Mouse (Mus musculus): ENCODE measurements around the gene Cramp1l. TPM values are rescaled to one million over a fixed set of nuclear protein-coding genes. Genes with fewer than 3 reads are reported as not detected.

The Cramp1l gene
- 18.2 and 19.6 TPM in 2 replicates for polyA plus RNA-seq (2012; rRNA removed)

GRCm38 (mm10) chr17:25015655-25016291 lies at the start of gene Cramp1l, which contains the start of gene Ift140:
Gene Cramp1l (minus strand): TSS chr17:25015788.
Gene Ift140 (plus strand): TSS chr17:25016085.
- peak; percentile 85 for DNase-seq (ENCODE audit: low read depth)

GRCm38 (mm10) chr17:25065189-25065588 lies 49.6 kb upstream of the Cramp1l start:
- DNase-seq (ENCODE audit: low read depth) = no peak

DNA sequence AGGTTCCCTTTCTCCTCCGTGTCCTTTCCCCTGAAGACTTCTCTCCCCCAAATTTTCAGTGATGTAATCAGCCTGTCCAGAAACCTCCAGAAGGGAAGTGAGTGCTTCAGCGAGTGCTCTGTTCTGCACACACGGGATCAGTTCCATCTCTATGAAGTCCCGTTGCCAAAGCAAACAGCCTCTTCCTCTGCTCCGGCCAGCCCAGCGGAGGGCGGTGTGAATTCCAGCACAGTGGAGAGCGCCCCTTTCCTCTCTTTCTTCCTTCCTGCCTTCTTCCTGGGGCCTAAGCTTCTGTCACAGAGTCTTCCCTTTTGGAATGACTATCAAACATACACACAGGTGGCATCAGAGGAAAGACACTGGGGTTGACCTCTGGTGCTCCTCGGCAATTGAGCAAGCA lies 48.8 kb upstream of the Cramp1l start:
- DNase-seq (ENCODE audit: low read depth) = no peak

DNA sequence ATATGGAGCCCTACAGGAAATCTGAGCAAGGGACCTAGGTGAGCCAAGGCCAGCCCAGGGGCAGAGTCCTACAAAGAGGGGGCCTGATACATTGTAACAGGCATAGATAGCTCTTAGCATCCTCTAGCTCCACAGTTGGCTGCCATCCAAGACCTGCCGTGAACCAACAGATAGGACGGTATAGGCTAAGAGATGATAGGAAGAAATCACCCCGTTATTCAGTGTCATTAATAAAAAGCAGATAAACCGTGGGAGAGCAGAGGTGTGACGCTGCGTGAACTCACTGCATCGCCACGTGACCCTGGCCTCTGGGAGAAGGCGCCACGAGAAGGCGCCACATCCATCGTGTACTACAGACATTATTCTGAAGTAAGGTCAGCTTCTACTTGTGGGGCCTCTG lies 48.3 kb upstream of the Cramp1l start:
- no peak for DNase-seq (ENCODE audit: low read depth)

- DNase-seq (ENCODE audit: low read depth) = no peak
Observed at GRCm38 (mm10) chr17:25063261-25063660, 47.7 kb upstream of the Cramp1l start.

DNA sequence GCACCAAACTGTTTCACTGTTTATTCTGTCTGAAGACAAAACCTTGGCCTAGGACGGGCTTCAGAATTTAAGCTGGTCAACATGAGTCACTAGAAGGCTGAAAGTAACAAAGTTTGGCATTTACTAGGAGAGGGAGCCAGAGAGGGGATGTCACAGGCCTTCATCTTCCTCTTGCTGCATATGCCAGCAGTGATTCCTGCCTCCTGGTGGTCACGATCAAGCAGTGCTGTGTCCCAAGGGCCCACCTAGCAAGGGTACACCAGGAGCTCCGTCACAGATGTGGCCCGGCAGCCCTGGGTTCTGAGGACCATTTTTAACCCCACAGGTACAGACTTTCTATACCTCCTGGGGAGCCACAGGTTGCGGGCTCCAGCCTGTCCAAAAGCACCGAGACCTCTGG lies 41.5 kb upstream of the Cramp1l start:
- no peak for DNase-seq (ENCODE audit: low read depth)

DNA sequence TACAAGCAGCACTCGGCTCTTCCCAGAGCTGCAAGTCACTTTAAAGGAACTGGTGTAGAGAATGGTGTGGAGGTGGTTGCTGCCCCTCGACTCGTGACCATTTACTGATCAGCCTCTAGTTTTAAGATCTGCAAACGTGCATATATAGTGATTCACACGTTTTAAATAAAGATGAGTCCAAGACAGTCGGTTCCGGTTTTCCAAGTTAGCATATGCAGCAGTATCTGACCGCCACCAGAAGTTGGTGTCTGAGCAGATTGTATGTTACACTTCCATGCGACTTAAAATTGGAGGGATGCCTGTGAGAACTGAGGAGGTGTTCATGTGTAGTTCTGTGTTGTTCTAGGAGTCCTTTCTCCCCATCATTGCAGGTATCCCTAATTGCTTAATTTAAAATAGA lies 37.7 kb upstream of the Cramp1l start:
- no peak for DNase-seq (ENCODE audit: low read depth)

DNA sequence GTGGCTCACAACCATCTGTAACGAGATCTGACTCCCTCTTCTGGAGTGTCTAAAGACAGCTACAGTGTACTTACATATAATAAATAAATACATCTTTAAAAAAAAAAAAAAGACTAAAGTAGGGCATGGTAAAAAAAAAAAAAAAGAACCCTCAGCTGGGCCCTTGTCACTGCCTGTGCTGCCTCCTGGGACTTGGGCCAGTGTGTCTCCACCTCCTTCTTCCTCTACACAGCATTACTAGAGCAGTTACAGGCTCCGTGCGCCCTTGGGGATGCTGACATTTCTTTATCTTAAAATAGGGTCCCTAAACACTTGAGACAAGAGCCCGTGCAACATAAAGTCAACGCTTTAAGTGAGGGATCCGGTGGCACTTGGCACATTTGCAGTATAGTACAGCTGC lies 31.6 kb upstream of the Cramp1l start:
- no peak for DNase-seq (ENCODE audit: low read depth)

GRCm38 (mm10) chr17:25045281-25045680 lies 29.7 kb upstream of the Cramp1l start:
- no peak for DNase-seq (ENCODE audit: low read depth)

DNA sequence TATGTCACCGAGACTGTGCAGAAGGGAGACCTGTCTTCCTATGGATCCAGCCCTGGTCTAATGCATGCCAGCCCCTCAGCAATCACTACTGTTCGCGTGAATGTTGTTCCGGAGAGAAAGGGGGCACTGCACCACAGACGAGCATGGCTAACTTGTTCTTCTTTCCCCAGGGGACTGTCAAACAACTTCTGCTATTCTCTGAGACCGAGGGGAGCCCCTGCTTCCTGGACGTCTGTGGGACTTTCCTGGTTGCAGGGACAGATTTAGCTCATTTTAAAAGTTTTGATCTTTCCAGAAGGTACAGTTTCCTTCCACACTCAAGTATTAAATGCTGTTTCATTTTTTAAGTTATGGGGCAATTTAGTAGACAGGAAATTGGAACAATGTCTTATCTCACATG lies 29.3 kb upstream of the Cramp1l start:
- DNase-seq (ENCODE audit: low read depth) = no peak

- no peak for DNase-seq (ENCODE audit: low read depth)
Observed at GRCm38 (mm10) chr17:25036183-25036582, 20.6 kb upstream of the Cramp1l start.

DNA sequence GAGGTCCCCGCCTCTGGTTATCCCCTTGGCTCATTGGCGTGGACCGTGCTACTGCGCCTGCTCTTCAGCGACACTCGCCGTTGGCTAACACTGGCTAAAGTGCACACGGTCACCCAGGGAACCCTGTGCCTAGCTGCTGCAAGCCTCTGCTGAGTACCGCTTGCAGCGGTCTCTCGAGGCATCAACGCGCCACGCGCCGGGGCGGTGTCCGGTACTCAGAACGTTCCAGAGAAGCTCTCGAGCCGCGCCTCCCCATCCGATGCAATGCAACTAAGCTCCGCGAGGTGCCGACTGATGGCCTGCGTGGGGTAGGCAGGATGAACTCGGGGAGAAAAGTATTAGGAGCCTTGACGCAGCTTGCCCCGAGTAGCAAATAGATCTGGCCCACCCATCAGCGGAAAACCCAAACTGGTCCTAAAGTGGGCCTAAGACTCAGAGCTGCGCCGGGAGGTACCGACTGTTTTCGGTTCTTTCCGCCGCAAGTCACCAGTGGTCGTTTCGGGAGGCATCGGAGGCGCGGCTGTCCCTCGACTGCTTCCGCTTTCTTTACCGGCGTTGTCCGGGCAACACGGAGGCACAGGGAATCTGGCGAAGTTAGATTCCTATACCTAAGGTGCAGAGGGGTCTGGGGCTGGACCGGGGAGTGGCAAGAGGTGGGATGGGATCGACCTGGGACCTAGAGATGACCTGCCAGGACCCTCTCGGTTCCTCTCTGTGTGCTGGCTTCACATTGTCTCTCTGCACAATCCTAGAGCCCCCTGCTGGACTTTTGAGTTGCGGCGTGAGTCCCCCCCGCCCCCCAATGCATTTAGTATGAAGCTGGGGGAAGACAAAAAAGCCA lies 924 bp upstream of the Cramp1l start:
- no peak for DNase-seq (ENCODE audit: low read depth)

GRCm38 (mm10) chr17:25014841-25015570 lies 582 bp downstream of the Cramp1l start:
- no peak for DNase-seq (ENCODE audit: low read depth)

DNA sequence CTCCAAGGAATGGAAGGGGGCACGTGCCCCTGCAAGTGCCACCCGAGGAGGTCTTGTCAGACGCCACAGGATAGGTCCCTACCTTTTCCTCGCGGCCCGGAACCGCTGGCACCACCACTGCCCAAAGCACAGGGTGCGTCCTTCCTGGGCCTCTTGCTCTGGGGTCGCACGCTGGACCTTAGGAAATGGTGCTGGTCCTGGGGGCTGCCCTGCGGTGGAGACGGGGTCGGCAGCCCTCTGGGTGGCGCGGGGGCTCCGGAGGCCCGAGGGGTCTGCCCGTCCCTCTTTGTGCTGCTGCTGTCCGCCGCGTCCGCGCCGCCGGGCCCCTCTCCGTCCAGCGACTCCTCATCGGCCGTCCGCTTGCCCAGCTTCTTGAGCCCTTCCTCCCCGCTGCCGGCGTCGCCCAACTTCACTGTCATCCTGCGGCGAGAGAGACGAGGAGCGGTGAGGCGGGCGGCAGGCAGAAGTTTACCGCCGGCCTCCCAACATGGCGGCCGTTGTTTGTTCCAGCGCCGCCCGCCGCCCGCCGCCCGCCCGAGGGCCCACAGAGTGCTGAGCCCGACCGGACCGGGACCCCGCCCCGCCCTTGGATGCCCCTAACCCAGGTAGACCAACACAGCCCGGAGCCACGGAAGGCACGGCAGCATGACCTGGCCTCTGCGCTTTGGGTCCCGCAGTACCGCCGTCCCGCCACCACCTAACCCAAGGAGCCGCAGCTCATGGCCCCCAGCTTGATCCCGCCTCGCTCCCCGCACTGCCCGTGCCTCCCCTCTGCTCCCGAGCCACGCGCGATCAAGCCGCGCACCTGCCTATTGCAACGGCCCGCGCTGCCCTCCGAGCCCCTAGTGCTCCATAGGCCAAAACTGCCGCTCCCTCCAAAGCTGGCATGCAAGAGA lies 1.7 kb downstream of the Cramp1l start:
- no peak for DNase-seq (ENCODE audit: low read depth)

DNA sequence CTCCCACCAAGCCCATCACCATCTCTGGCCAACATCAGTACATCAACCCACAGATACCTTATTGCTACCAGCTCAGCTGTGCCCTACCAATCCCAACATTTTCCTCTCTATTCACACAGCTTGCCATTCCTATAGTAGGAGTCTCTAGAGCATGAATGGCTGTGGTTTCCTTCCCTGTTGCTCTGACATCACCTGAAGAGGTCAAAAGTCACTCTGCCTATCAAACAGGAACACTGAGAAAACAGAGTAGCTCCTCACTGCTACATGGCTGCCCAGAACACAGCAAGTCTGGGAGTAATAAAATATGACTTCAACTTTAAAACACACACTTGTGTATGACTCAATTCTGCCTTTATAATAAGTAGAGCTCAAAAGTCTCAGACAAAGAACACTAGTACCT lies 8.1 kb downstream of the Cramp1l start:
- no peak for DNase-seq (ENCODE audit: low read depth)

DNA sequence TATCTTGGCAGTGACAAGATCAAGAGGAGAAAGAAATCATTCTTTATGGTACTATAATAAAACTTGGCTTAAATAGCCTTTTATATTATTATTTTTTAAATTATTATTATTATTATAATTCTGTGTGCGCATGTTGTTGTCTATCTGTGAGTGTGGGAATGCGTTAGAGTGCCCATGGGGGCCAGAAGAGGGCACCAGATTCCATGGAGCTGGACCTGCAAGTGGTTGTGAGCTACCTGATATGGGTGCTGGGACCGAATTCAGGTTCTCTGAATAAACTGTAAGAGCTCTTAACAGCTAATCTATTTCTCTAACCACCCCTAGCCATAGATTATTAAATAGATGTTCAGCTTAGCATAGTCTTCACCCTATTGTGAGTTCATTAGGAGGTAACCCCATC lies 10.5 kb downstream of the Cramp1l start:
- no peak for DNase-seq (ENCODE audit: low read depth)

GRCm38 (mm10) chr17:24994721-24995120 lies 20.9 kb downstream of the Cramp1l start:
- DNase-seq (ENCODE audit: low read depth) = no peak

GRCm38 (mm10) chr17:24987221-24987620 lies 28.4 kb downstream of the Cramp1l start:
- DNase-seq (ENCODE audit: low read depth) = no peak

GRCm38 (mm10) chr17:24960852-24961715 lies 54.5 kb downstream of the Cramp1l start:
- DNase-seq (ENCODE audit: low read depth) = no peak

GRCm38 (mm10) chr17:24960135-24960851 lies 55.3 kb downstream of the Cramp1l start, which contains the start of gene Jpt2:
Gene Jpt2 (minus strand): TSS chr17:24960689.
- no peak for DNase-seq (ENCODE audit: low read depth)

Measured in gonadal fat pad, adult 2 months (tissue).